Mouse (Mus musculus) forebrain, postnatal 0 days (tissue): ENCODE results near the gene Fam129b. TPM values are rescaled to one million over a fixed set of nuclear protein-coding genes. Genes with fewer than 3 reads are reported as not detected.
A peak's percentile ranks its signal among the peaks of the same experiment; 100 is the strongest.

ENCODE experiments used
- ATAC-seq: fragments of 200-750 bp; cut with Nextera tagmentation; 2 replicates; pipeline ENCODE4 v1.8.0; 2017; ENCODE audit warnings: mild to moderate bottlenecking, moderate library complexity
- DNase-seq: peaks from one replicate; pipeline ENCODE4 v3.0.0-alpha.2; 2015
- H3K27ac ChIP-seq: fragments of 300-500 bp; sonication (generic); 2 replicates; pipeline ENCODE4 v1.5.1; 2014; ENCODE audit warnings: low read depth, mild to moderate bottlenecking, antibody characterized with exemption, low read length, moderate library complexity, mixed read lengths
- H3K27me3 ChIP-seq: fragments of 300-500 bp; sonication (generic); 2 replicates; pipeline ENCODE4 v1.6.1; 2014; ENCODE audit warnings: mild to moderate bottlenecking, low read length, mixed read lengths; ENCODE audit not compliant: insufficient read depth
- H3K36me3 ChIP-seq: fragments of 300-500 bp; sonication (generic); 2 replicates; pipeline ENCODE4 v1.6.1; 2014; ENCODE audit warnings: mild to moderate bottlenecking, moderate library complexity; ENCODE audit not compliant: insufficient read depth
- H3K4me1 ChIP-seq: fragments of 300-500 bp; sonication (generic); 2 replicates; pipeline ENCODE4 v1.6.1; 2014; ENCODE audit warnings: antibody characterized with exemption; ENCODE audit not compliant: insufficient read depth
- H3K4me2 ChIP-seq: fragments of 300-500 bp; sonication (generic); 2 replicates; pipeline ENCODE4 v1.6.1; 2014; ENCODE audit warnings: low read depth, mild to moderate bottlenecking, moderate library complexity
- H3K4me3 ChIP-seq: fragments of 300-500 bp; sonication (generic); 2 replicates; pipeline ENCODE4 v1.5.1; 2014; ENCODE audit warnings: low read depth, low read length, mixed read lengths
- H3K9ac ChIP-seq: fragments of 300-500 bp; sonication (generic); 2 replicates; pipeline ENCODE4 v1.6.1; 2014; ENCODE audit warnings: mild to moderate bottlenecking
- H3K9me3 ChIP-seq: fragments of 300-500 bp; sonication (generic); 2 replicates; pipeline ENCODE4 v1.6.1; 2016; ENCODE audit warnings: low read length
- CTCF ChIP-seq: sonication (generic); IDR thresholded peaks from 2 replicates; pipeline ENCODE4 v1.5.1; 2016; ENCODE audit warnings: antibody characterized with exemption, control low read depth, low read depth
- WGBS: fragments of 180-500 bp; shearing (Covaris S2); extraction: QIAGEN DNeasy Blood & Tissue Kit; methylation state at CpG from one replicate; pipeline ENCODE4 v1.1.7; 2014; 5-methylcytosine and 5-hydroxymethylcytosine counted together
- polyA plus RNA-seq: library from polyadenylated mRNA; unstranded; fragments of >200 nt; fragmentation: Nextera tagmentation; extraction: Ambion mirVana; gene quantifications from 2 replicates; pipeline ENCODE4 v1.2.1, GENCODE M21; 2015
- total RNA-seq: library from RNA; depleted of rRNA; stranded (reverse); fragments of >200 nt; gene quantifications from 2 replicates; pipeline ENCODE4 v1.2.3, GENCODE M21; 2014

Gene Fam129b
- total and polyA plus RNA-seq, 2 experiments from 2014 or later = 27.7 to 38.1 TPM

GRCm38 (mm10) chr2:32902126-32902525 lies 26.2 kb downstream of the Fam129b start:
- Histone ChIP-seq H3K27me3 (no peaks in the 10 kb centered on the region), H3K4me3 (no peak overlapping the region), H3K36me3 (0 out of 2 replicates have a peak, but pooled peaks cover 6% of the 10 kb centered on the region), H3K9me3 (no peaks in the 10 kb centered on the region), H3K27ac (no peak overlapping the region), H3K4me1 (0 out of 2 replicates have a peak, but pooled peaks cover 4% of the 10 kb centered on the region), H3K9ac (no peak overlapping the region), H3K4me2 (no peak overlapping the region)
- DNase-seq (no peak), ATAC-seq (no peak)
- no peak for TF ChIP-seq CTCF
- 88% methylated on average over 9 of the region's 9 CpGs for WGBS

DNA sequence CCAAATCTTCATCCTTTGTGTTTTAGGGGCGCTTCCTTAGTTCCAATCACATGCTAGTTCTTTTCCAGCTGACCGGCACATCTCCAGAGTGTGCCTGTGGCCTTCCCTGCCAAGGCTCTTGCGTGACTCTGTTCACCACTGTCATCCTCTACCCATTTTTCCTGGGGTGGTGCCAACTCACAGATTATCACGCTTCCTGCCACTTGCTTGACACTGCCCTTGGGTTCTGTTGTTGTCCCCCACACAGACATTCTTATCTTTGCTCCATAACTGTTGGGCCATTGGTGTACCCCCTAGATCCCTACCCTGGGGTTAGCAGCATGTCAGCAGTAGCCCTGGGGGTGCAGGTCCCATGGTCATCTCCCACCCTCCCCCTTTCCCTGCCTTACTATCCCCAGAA lies 27.6 kb downstream of the Fam129b start:
- Histone ChIP-seq H3K36me3 (0 out of 2 replicates have a peak, but pooled peaks cover 6% of the 10 kb centered on the region), H3K4me2 (no peak overlapping the region), H3K27ac (no peak overlapping the region), H3K4me1 (peaks cover 15% of the 10 kb centered on the region), H3K27me3 (no peaks in the 10 kb centered on the region), H3K9me3 (no peaks in the 10 kb centered on the region), H3K9ac (no peak overlapping the region), H3K4me3 (no peak overlapping the region)
- no peak for DNase-seq
- ATAC-seq = no peak
- WGBS = 84% methylated on average over 4 of the region's 4 CpGs
- no peak for TF ChIP-seq CTCF

DNA sequence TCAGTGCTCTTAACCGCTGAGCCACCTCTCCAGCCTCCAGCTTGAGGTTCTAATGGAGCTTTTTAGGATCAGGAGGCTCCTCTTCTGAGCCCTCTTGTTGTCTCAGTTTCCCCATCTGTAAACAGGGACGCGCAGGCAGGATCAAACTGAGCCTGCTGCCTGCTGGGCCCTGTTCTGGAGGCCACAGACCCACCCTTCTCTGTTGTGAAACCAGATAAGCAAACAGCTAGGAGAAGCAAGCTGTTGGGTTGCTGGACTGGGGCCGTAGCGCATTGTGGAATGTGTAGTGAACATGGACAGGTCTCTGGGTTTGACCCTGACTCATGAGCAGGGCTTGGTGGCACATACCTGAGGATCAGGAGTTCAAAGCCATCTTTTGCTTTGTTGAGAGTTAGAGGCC lies 28.7 kb downstream of the Fam129b start:
- no peak for TF ChIP-seq CTCF
- peaks cover 24% of the 10 kb centered on the region for H3K4me1 ChIP-seq
- ATAC-seq = no peak
- WGBS = 95% methylated on average over 5 of the region's 5 CpGs
- no peak overlapping the region for H3K4me2 ChIP-seq
- no peak overlapping the region for H3K4me3 ChIP-seq
- DNase-seq = no peak
- 0 out of 2 replicates have a peak, but pooled peaks cover 6% of the 10 kb centered on the region for H3K36me3 ChIP-seq
- H3K27me3 ChIP-seq = no peaks in the 10 kb centered on the region
- no peaks in the 10 kb centered on the region for H3K9me3 ChIP-seq
- no peak overlapping the region for H3K27ac ChIP-seq
- H3K9ac ChIP-seq = no peak overlapping the region

DNA sequence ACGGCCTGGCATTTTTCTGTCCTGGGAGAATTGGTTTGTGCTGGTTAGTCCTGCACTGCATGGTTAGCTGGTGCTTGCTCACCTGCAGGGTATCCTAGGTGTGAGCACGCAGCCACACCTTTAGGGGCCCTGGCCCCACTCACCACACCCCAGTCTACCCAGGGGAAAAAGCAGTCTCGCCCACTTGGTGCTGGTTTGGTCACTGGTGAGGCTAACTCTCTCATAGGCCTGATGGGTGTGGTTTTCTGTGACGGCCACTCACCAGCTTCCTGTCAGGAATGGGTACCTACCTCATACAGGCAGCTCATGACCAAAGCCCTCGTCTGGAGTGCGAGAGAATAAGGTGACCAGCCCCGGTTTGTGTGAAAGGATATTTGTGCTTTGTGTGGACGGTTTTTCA lies 29.4 kb downstream of the Fam129b start:
- ATAC-seq (no peak), DNase-seq (no peak)
- 73% methylated on average over 8 of the region's 8 CpGs for WGBS
- H3K36me3 ChIP-seq = peaks cover 10% of the 10 kb centered on the region
- H3K4me1 ChIP-seq = peaks cover 24% of the 10 kb centered on the region
- no peak overlapping the region for H3K4me3 ChIP-seq
- no peaks in the 10 kb centered on the region for H3K27me3 ChIP-seq
- no peak overlapping the region for H3K9ac ChIP-seq
- no peak overlapping the region for H3K4me2 ChIP-seq
- no peak for TF ChIP-seq CTCF
- H3K9me3 ChIP-seq = no peaks in the 10 kb centered on the region
- no peak overlapping the region for H3K27ac ChIP-seq

- Histone ChIP-seq H3K4me3 (no peak overlapping the region), H3K4me1 (peaks cover 24% of the 10 kb centered on the region), H3K4me2 (no peak overlapping the region), H3K27me3 (no peaks in the 10 kb centered on the region), H3K9me3 (no peaks in the 10 kb centered on the region), H3K9ac (no peak overlapping the region), H3K27ac (peak overlapping the region; percentile 70), H3K36me3 (peaks cover 24% of the 10 kb centered on the region)
- ATAC-seq (no peak), DNase-seq (no peak)
- TF ChIP-seq CTCF = no peak
- WGBS = 50% methylated on average over 8 of the region's 8 CpGs
Measured at GRCm38 (mm10) chr2:32907442-32907841, 31.5 kb downstream of the Fam129b start.

DNA sequence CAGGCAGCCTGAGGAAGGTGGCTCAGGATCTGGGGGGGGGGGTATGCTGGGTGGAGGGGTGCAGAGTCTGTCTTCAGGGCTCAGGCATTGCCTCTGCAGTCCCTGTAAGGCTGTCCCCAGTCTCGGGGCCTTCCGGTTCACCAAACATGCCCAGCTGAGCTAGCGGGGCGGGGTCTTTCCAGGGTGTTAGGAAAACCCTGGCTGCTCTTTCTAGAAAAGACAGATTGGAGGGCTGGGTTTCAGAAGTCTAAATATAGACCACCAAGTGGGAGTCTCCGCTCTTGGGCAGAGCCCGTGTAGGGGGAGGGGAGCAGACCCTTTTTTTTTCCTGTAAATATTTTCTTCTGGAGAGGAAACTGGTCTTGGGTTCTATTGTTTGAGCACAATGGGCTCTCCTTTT lies 32.4 kb downstream of the Fam129b start:
- TF ChIP-seq CTCF = no peak
- Histone ChIP-seq H3K4me1 (peaks cover 24% of the 10 kb centered on the region), H3K36me3 (peaks cover 24% of the 10 kb centered on the region), H3K9ac (no peak overlapping the region), H3K9me3 (no peaks in the 10 kb centered on the region), H3K4me2 (peak overlapping the region; percentile 9; the same call in 1 of the 2 replicates), H3K27me3 (no peaks in the 10 kb centered on the region), H3K27ac (peak overlapping the region; percentile 70), H3K4me3 (no peak overlapping the region)
- DNase-seq (peak; percentile 78), ATAC-seq (peak; percentile 86)
- 2% methylated on average over 6 of the region's 6 CpGs for WGBS

DNA sequence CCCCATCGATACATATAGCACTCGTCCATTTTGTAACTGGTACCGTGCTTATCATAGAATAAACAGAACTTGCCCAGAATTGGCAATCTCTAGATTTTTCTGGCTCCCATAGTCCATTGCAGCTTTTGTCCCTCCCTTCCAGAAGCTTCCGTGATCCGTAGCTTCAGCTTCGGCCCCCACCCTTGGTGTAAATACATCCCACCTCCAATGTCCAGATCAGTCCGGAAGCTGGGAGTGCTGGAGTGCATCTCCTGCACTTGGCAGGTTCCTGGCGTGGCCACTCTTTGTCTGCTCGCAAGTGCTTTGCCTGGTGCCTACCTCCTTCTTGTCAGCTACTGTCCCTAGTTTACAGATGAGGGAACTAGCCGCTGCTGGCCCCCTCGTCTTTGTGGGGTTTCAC lies 32.9 kb downstream of the Fam129b start:
- no peak for TF ChIP-seq CTCF
- H3K4me3 ChIP-seq = no peak overlapping the region
- peaks cover 22% of the 10 kb centered on the region for H3K36me3 ChIP-seq
- WGBS = 19% methylated on average over 11 of the region's 11 CpGs
- ATAC-seq (peak; percentile 19), DNase-seq (peak; percentile 30)
- H3K9ac ChIP-seq = peak overlapping the region; percentile 15; the same call in 1 of the 2 replicates
- peak overlapping the region; percentile 9; the same call in 1 of the 2 replicates for H3K4me2 ChIP-seq
- peaks cover 24% of the 10 kb centered on the region for H3K4me1 ChIP-seq
- H3K27ac ChIP-seq = peak overlapping the region; percentile 70
- H3K9me3 ChIP-seq = no peaks in the 10 kb centered on the region
- no peaks in the 10 kb centered on the region for H3K27me3 ChIP-seq
